In genomic region chr15:80062821-80063220, GRCm38 (mm10) we compare ENCODE assay signal across 25 mouse cellular contexts. TPM values are rescaled to one million over a fixed set of nuclear protein-coding genes. Genes with fewer than 3 reads are reported as not detected.
A peak's percentile ranks its signal among the peaks of the same experiment; 100 is the strongest.
DNase-seq lines count a peak whose midpoint lies in the region; ATAC-seq and TF ChIP-seq lines count a peak whose summit lies in the region.
"Had no signal": no experiment of that assay in that cellular context is flagged by ENCODE, and none has a peak within 500 bp of the region (broad histone marks: within the 10 kb centered on the region; RNA-seq: fewer than 3 reads in every experiment).

No protein-coding gene starts in this region.

- peak; percentile 34 for DNase-seq in adrenal gland, adult 2 months
- no peak for DNase-seq in adrenal gland, postnatal 10 days
- no peak for DNase-seq in kidney, adult 2 months
- DNase-seq in limb, embryonic 10.5 days (ENCODE audit: low spot score): no peak
- DNase-seq: cerebellum, adult 11 months; cerebellum, adult 9-11 months; gastrocnemius, postnatal 36 days; heart, adult 2 months; kidney, adult 8-10 months; kidney, postnatal 14 days; layer of hippocampus, postnatal 36 days; liver, embryonic 13.5 days; lung, embryonic 14.5 days; lung, postnatal 4 days; thymus, adult 18-20 months; thymus, postnatal 36 days had no signal

- TF ChIP-seq POLR2A in kidney, adult 2 months (IDR thresholded peaks at IDR 0.05; ENCODE audit: low read depth, low read length): no peak

- H3K9me3 ChIP-seq in kidney, embryonic 15.5 days (replicated peaks): no peaks in the 10 kb centered on the region
- H3K9me3 ChIP-seq in E14TG2a.4 (ENCODE audit: low read length): no peaks in the 10 kb centered on the region
- H3K9me3 ChIP-seq in limb, embryonic 10.5 days (replicated peaks): no peaks in the 10 kb centered on the region
- H3K9me3 ChIP-seq: embryonic facial prominence, embryonic 12.5 days; hindbrain, embryonic 15.5 days; liver, embryonic 13.5 days; stomach, embryonic 15.5 days had no signal

- H3K27me3 ChIP-seq in kidney, embryonic 15.5 days: no peaks in the 10 kb centered on the region
- no peaks in the 10 kb centered on the region for H3K27me3 ChIP-seq in kidney, adult 2 months (replicated peaks; ENCODE audit: control insufficient read depth, insufficient read depth, low read length)
- H3K27me3 ChIP-seq in E14TG2a.4 (ENCODE audit: insufficient read depth, low read length): peaks cover 18% of the 10 kb centered on the region
- no peaks in the 10 kb centered on the region for H3K27me3 ChIP-seq in limb, embryonic 10.5 days (ENCODE audit: low read depth, poor library complexity, severe bottlenecking)
- H3K27me3 ChIP-seq: embryonic facial prominence, embryonic 12.5 days; hindbrain, embryonic 15.5 days had no signal

- no peaks in the 10 kb centered on the region for H3K36me3 ChIP-seq in kidney, embryonic 15.5 days
- no peaks in the 10 kb centered on the region for H3K36me3 ChIP-seq in kidney, adult 2 months (ENCODE audit: control insufficient read depth, insufficient read depth, low read length)
- no peaks in the 10 kb centered on the region for H3K36me3 ChIP-seq in E14TG2a.4 (ENCODE audit: insufficient read depth, low read length)
- H3K36me3 ChIP-seq in limb, embryonic 10.5 days: no peaks in the 10 kb centered on the region
- H3K36me3 ChIP-seq: embryonic facial prominence, embryonic 12.5 days; hindbrain, embryonic 15.5 days; liver, embryonic 13.5 days; stomach, embryonic 15.5 days had no signal

- H3K4me1 ChIP-seq in kidney, embryonic 15.5 days: peaks cover 32% of the 10 kb centered on the region
- H3K4me1 ChIP-seq in kidney, adult 2 months (ENCODE audit: control insufficient read depth, insufficient read depth, low read length): peaks cover 8% of the 10 kb centered on the region; the same call in 1 of the 2 replicates
- peaks cover 56% of the 10 kb centered on the region for H3K4me1 ChIP-seq in E14TG2a.4 (replicated peaks; ENCODE audit: low read depth, low read length)
- H3K4me1 ChIP-seq in limb, embryonic 10.5 days: peaks cover 28% of the 10 kb centered on the region
- H3K4me1 ChIP-seq: hindbrain, embryonic 15.5 days; liver, embryonic 13.5 days had no signal

- no peak for TF ChIP-seq CTCF in kidney, adult 2 months (conservative IDR thresholded peaks at IDR 0.05; ENCODE audit: insufficient read depth, insufficient read length, low read depth, low read length)
- no peak for TF ChIP-seq CTCF in E14TG2a.4 (conservative IDR thresholded peaks at IDR 0.05; ENCODE audit: low read length)

- 0 out of 2 replicates have a peak overlapping the region, but pooled peaks have one; percentile 10 for H3K9ac ChIP-seq in kidney, embryonic 15.5 days
- H3K9ac ChIP-seq: embryonic facial prominence, embryonic 12.5 days; hindbrain, embryonic 15.5 days; liver, embryonic 13.5 days; lung, embryonic 14.5 days; stomach, embryonic 15.5 days had no signal

- no peak overlapping the region for H3K4me2 ChIP-seq in kidney, embryonic 15.5 days
- H3K4me2 ChIP-seq: embryonic facial prominence, embryonic 12.5 days; hindbrain, embryonic 15.5 days; liver, embryonic 13.5 days; lung, embryonic 14.5 days; stomach, embryonic 15.5 days had no signal

- H3K4me3 ChIP-seq in kidney, embryonic 15.5 days (replicated peaks): no peak overlapping the region
- H3K4me3 ChIP-seq in kidney, adult 2 months (ENCODE audit: insufficient read depth, low read depth, low read length): no peak overlapping the region
- peak overlapping the region; percentile 20; the same call in 1 of the 2 replicates for H3K4me3 ChIP-seq in E14TG2a.4 (replicated peaks; ENCODE audit: low read length)
- no peak overlapping the region for H3K4me3 ChIP-seq in limb, embryonic 10.5 days
- H3K4me3 ChIP-seq: embryonic facial prominence, embryonic 12.5 days; heart, adult 2 months; hindbrain, embryonic 15.5 days; layer of hippocampus, adult 2 months; liver, embryonic 13.5 days; stomach, embryonic 15.5 days had no signal

- H3K27ac ChIP-seq in kidney, embryonic 15.5 days: no peak overlapping the region
- H3K27ac ChIP-seq in kidney, adult 2 months (ENCODE audit: insufficient read depth, low read depth, low read length): no peak overlapping the region
- H3K27ac ChIP-seq in limb, embryonic 10.5 days: peak overlapping the region; percentile 11
- H3K27ac ChIP-seq: embryonic facial prominence, embryonic 12.5 days; heart, adult 2 months; hindbrain, embryonic 15.5 days; layer of hippocampus, adult 2 months; liver, embryonic 13.5 days; stomach, embryonic 15.5 days had no signal

- no peak for ATAC-seq in kidney, embryonic 15.5 days (replicated peaks; ENCODE audit: low FRiP score)
- no peak for ATAC-seq in erythroblast, adult 5-6 weeks (replicated peaks; ENCODE audit: low FRiP score, poor library complexity, severe bottlenecking)
- ATAC-seq: forebrain, embryonic 14.5 days had no signal

- 33% methylated on average over 5 of the region's 5 CpGs for WGBS in kidney, embryonic 15.5 days
- WGBS in kidney, adult 2 months: 51% methylated on average over 5 of the region's 5 CpGs
- WGBS in limb, embryonic 10.5 days: 48% methylated on average over 5 of the region's 5 CpGs

RNA-seq across cellular contexts. Expression of gene Syngr1, which starts 28.3 kb away (rescaled TPM):
- total RNA-seq in adrenal gland, adult 2 months (2021): 10 to 100 TPM; 24.4 to 47.8 TPM
- polyA plus RNA-seq in adrenal gland, adult 2 months (2012; rRNA removed): 86.9 and 119 TPM in 2 replicates
- 10 to 100 TPM; 30.2 to 35.0 TPM for total RNA-seq in adrenal gland, postnatal 10 days (2021)
- 10.9 and 11.2 TPM in 2 replicates for polyA plus RNA-seq in kidney, embryonic 15.5 days (2015; fragmentation: Nextera tagmentation; extraction: Ambion mirVana)
- 94.8 and 106 TPM in 2 replicates for polyA plus RNA-seq in kidney, adult 2 months (2012; rRNA removed)
- polyA plus RNA-seq in limb, embryonic 10.5 days (2016; fragmentation: Nextera tagmentation; extraction: Ambion mirVana): 1.4 and 3.2 TPM in 2 replicates
- 5.8 and 8.6 TPM in 2 replicates for total RNA-seq in erythroblast, adult 5-6 weeks (2015; ENCODE audit: low replicate concordance)
- 6.0 and 7.1 TPM in 2 replicates for total RNA-seq in erythroblast, adult 5-6 weeks (2017; ENCODE audit: low replicate concordance)
- total RNA-seq: neutrophil, adult 5-6 weeks had no signal

RNA-seq across cellular contexts. Expression of gene Rpl3, which starts 28.8 kb away (rescaled TPM):
- 100 to 1,000 TPM; 376 to 618 TPM for total RNA-seq in adrenal gland, adult 2 months (2021)
- polyA plus RNA-seq in adrenal gland, adult 2 months (2012; rRNA removed): 500 and 520 TPM in 2 replicates
- 100 to 1,000 TPM; 672 to 709 TPM for total RNA-seq in adrenal gland, postnatal 10 days (2021)
- polyA plus RNA-seq in kidney, embryonic 15.5 days (2015; fragmentation: Nextera tagmentation; extraction: Ambion mirVana): 1,112 and 1,115 TPM in 2 replicates
- polyA plus RNA-seq in kidney, adult 2 months (2012; rRNA removed): 511 and 689 TPM in 2 replicates
- polyA plus RNA-seq in limb, embryonic 10.5 days (2016; fragmentation: Nextera tagmentation; extraction: Ambion mirVana): 1,077 and 1,189 TPM in 2 replicates
- 449 and 474 TPM in 2 replicates for total RNA-seq in erythroblast, adult 5-6 weeks (2015; ENCODE audit: low replicate concordance)
- total RNA-seq in erythroblast, adult 5-6 weeks (2017; ENCODE audit: low replicate concordance): 532 and 676 TPM in 2 replicates

RNA-seq across cellular contexts. Expression of gene Pdgfb, which starts 48.0 kb away (rescaled TPM):
- 10 to 100 TPM; 30.3 to 54.0 TPM for total RNA-seq in adrenal gland, adult 2 months (2021)
- polyA plus RNA-seq in adrenal gland, adult 2 months (2012; rRNA removed): 63.3 and 63.8 TPM in 2 replicates
- total RNA-seq in adrenal gland, postnatal 10 days (2021): 10 to 100 TPM; 37.8 to 46.7 TPM
- 3.8 and 5.1 TPM in 2 replicates for polyA plus RNA-seq in kidney, embryonic 15.5 days (2015; fragmentation: Nextera tagmentation; extraction: Ambion mirVana)
- polyA plus RNA-seq in kidney, adult 2 months (2012; rRNA removed): 32.2 and 33.4 TPM in 2 replicates
- 1.5 and 2.0 TPM in 2 replicates for polyA plus RNA-seq in limb, embryonic 10.5 days (2016; fragmentation: Nextera tagmentation; extraction: Ambion mirVana)
- total RNA-seq in erythroblast, adult 5-6 weeks (2015; ENCODE audit: low replicate concordance): not detected in 2 replicates
- total RNA-seq in erythroblast, adult 5-6 weeks (2017; ENCODE audit: low replicate concordance): 0.42 and 0.94 TPM in 2 replicates
